Mouse (Mus musculus) frontal cortex, adult (tissue): ENCODE data around the gene Bloc1s1.

ENCODE experiments used
- ATAC-seq: cut with Nextera tagmentation; 2 replicates; pipeline ENCODE4 v1.9.2; 2017; ENCODE audit warnings: mild to moderate bottlenecking, moderate library complexity, mixed read lengths; ENCODE audit not compliant: low TSS enrichment

The Bloc1s1 gene

DNA sequence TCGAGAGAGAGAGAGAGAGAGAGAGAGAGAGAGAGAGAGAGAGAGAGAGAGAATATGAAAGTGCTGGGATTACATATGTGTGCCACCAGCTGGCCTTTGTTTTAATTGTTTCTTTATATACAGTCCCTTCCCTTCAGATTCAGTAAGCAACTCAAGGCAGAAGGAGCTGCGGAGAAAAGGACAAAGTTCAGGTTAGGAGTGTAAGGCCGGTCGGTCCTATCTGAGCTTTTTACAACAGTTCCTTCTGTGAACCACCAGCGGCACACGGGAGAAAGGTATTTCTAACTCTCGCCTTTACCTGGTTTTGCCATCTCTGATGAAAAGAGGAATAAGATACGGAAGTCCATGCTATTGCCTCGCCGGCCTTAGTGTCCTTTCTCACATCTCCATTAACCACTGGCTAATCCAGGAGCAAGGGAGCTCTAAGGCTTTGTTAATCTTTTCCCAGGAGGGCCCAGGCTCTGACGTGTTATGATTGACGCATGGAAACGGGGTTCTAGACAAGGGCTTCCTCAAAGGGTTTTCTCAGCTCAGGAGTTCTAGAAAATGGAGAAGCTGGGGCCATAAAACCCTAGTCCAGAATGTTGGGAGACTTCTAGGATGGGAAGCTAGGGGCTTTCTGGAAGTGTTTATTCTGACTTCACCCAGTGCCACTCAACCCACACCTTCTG is 14.9 kb downstream of the Bloc1s1 start:
- ATAC-seq: no peak

DNA sequence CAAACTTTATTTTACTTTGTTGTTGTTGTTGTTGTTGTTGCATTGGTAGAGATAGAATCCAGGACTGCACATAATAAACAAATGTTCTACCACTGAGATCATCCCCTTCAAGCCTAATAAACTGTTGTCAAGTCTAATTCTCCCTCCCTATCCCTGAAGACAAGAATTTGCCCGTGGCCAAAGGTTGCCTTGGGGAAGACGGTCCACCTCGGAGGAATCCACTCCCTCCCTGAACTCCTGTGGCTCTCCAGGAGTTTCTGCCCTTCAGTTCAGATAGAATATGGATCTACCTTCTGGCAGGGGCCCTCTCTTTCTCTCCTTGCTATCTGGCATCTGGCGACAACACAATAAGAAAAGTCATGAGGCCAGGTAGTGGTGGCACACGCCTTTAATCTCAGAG is 19.0 kb downstream of the Bloc1s1 start:
- no peak for ATAC-seq

GRCm38 (mm10) chr10:128902409-128902988 is 21.3 kb downstream of the Bloc1s1 start:
- ATAC-seq: no peak

DNA sequence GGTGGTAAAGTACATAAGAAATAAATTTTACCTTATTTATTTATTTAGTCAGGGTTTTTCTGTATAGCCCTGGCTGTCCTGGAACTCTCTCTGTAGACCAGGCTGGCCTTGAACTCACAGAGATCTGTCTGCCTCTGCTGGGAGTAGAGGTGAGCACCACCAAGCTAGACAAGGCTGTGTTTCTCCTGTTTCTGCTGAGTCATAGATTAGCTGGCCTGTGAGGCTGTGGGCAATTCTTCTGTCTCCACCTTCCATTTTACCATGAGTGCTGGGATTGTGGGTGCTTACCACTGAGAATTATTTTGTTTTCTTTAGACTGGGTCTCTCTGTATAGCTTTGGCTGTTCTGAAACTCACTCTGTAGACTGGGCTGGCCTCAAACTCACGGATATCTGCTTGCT is 22.4 kb downstream of the Bloc1s1 start:
- no peak for ATAC-seq

GRCm38 (mm10) chr10:128900698-128901097 is 23.1 kb downstream of the Bloc1s1 start, which contains the start of gene Cd63:
TSS of gene Cd63 (plus strand) at chr10:128900989.
- no peak for ATAC-seq

GRCm38 (mm10) chr10:128899759-128900490 is 23.9 kb downstream of the Bloc1s1 start:
- ATAC-seq: no peak

DNA sequence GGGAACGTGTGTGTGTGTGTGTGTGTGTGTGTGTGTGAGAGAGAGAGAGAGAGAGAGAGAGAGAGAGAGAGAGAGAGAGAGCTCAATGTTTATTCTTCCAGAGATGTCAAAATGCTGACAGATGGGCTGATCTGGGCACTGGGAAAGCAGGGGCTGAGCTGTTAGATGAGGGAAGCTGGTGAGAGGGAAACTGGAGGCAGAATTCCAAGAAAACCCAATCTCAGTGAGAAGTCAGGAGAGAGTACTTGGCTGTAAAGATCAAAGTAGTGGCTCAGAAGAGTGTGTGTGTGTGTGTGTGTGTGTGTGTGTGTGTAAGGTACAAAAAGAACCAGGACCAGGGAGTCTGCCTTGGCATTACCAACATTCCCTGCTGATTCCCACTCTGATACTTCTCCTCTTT is 26.3 kb downstream of the Bloc1s1 start:
- ATAC-seq: peak; percentile 74

DNA sequence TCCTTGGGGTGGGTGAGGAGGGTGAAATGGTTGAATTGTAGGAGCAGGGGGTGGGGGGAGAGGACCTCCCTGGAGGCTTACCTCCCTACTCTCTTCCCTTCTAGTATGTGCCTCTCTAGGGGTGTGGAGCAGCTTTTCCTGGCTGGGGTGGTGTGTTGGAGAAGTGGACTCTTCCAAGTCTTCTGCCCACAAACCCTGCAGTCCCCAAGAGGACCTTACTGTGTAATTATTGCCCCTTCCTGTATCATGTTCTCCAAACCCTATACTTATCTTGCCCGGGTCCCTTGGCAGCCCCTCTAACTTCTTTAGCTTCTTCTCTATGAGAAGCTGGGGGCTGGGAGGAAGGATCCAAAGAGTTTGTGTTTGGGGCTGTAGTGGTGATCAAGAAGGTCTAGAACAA is 27.0 kb downstream of the Bloc1s1 start:
- no peak for ATAC-seq

DNA sequence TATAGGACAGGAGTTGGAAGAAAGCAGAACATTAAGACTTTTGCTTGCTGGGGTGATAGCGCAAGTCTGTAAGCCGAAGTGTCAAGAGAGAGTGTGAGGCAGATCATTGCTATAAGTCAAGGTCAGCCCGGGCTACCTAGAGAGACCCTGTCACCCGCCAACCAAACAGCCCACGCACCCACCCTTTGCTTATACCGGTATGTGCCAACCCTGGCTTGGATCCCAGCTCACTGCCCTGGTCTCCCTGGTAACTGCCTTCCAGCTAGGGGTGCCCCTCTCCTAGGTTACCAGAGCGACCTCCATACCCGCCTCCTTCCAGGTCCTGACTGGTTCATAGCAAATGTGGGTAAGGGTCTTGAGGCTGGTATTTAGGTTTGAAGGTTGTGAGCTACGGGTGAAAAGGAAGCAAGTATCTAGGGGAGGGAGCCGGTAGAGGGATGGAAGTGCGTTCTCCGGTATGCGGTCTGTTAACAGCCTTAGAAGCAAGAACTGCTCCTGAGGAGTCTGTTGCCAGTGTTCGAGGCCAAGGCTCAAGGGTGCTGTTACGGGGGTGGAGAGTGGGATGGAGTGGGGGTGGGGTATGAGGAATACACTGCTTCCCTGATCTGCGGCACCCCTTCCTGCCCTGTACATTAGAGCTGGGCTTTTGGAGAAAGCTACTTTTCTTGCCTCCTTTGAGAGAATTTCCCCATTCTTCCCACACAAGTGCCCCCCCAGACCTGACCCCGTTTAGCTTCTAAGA is 27.7 kb downstream of the Bloc1s1 start:
- peak; percentile 24; the same call in 1 of the 2 replicates for ATAC-seq

- ATAC-seq: peak; percentile 71
Observed at GRCm38 (mm10) chr10:128895437-128895836, 28.4 kb downstream of the Bloc1s1 start.

DNA sequence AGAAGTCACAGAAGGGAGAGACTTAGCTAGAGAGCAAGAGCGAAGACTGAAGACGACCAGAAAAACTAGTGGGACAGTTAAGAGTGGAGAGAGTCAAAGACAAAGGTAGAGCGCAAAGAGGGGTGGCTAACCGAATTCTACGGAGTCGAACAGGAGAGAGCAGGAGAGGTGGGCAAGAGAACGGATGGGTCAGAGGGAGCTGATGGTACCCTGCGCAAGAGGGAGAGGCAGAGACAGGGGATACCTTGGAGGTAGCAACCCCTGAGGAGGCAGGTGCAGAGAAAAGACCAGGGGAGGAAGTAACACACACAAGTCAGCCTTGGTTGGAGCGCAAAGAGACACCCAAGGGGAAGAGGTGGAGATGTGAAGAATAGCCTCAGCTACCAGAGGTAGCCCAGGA is 31.6 kb downstream of the Bloc1s1 start:
- no peak for ATAC-seq

DNA sequence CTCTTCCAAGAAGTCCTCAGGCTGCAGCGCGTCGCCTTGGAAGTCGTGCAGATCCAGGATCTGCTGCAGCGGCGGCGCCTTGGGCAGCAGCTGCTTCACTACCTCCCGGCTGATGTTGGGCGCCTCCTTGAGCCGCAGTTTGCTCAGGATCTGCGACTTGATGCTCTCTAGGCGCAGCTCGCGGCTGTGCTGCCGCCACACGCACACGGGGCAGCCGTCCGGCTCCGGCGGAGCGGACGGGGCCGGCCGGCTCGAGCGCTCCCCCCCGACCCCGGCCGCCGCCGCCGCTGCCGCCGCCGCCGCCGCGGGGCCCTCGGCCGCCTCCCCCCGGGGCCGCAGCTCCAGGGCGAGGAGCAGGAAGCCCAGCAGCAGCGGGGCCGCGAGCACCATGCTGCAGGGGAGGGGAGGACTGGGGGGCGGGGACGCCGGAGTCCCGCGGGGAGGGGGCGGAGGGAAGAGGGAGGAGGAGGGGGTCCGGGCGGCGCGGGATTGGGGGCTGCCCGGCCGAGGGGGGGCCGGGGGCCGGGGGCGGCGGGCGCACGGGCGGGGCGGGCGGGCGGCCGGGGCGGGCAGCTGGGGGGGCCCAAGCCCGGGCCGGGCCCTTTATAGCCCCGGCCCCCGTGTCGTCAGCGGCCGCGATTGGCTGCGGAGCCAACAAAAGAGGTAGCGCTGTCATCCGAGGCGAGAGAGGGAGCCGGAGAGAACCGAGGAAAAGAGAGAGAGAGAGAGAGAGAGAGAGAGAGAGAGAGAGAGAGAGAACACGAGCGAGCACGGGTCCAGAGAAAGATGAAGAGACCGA is 32.3 kb downstream of the Bloc1s1 start, which contains the start of gene Gdf11:
Gdf11 (minus strand) TSS at position 423 of the 799 bp plus-strand sequence.
- ATAC-seq: peak; percentile 47

DNA sequence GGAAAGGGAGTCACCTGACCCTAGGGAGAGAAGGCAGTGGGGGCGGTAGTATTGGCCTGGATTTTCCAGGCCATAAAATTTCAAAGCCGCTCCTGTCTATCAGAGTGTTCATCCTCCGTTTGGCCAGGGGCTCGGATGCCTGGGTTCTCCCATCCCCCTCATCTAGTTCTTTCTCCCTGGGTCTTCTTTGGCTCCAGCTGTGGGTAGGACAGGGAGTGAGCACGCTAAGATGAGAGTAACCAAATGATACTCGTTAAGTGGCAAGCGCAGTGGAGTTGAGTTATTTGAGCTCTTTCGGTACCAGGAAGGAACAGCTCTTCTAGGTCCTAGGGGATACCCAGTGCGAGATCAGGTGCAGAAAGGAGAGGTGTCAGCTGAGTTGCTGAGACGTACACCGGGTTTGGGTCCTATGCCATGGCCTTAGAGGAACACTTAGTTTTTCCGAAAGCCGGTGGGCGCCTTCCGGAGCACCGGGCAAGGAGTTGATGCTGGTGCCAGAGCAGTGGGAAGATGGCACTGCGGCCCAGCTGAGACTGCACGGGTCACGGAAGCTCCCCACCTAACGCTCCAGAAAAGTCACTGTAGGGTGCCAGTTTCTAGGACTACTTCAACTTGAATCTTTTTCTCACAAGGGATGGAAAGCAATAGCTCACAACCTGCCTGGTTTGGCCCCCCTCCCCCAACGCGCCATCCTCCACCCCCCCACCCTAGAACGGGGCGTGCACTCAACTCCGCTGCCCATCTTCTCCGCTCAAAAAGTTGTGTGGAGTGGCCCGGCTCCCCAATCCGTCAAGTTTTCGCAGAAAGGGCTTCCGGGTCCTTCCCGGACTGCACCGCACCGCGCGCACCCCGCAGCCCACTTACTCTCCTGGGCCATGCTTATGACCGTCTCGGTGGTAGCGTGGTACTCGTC is 33.2 kb downstream of the Bloc1s1 start:
- no peak for ATAC-seq

GRCm38 (mm10) chr10:128889846-128890245 is 34.0 kb downstream of the Bloc1s1 start:
- ATAC-seq: no peak

DNA sequence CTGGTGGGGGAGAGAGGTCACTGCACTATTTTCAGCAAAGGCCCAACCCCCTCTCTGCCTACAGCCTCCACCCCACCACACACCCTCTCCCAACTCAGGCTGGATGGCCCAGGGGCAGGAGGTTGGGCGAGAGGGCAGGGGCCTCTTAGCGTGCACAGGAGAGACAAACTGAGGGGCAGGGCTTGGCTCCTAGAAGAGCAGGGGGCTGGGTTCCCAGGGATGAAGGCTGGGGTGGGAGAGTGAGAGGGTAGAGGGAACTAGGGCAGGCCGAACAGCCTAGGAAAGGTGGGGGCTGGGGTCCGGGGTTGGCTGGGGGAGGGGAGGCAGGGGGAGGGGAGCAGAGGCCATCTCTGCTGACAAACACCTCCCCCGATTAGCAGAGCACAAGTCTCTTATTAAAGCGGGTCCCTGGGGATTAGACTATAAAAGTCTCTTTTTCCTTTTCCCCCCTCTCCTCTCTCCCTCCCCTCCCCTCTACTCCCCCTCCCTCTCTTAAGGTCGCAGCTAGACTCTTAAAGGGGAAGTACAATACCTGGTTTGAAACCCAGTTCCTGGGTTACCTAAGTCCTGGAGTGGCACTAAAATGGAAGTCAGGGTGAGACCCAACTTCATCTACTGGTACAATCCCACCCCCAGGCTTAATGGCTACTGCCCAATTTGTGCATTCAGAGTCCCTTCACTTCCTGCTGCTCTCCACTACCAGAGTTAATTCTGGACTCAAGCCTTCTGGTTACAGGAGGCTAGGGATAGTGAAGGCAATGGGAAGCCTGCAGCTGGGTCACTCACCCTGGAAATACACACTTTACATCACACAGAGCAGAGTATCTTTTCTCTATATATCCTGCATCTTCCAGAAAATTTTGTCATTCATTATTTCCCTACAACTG is 34.7 kb downstream of the Bloc1s1 start:
- no peak for ATAC-seq

DNA sequence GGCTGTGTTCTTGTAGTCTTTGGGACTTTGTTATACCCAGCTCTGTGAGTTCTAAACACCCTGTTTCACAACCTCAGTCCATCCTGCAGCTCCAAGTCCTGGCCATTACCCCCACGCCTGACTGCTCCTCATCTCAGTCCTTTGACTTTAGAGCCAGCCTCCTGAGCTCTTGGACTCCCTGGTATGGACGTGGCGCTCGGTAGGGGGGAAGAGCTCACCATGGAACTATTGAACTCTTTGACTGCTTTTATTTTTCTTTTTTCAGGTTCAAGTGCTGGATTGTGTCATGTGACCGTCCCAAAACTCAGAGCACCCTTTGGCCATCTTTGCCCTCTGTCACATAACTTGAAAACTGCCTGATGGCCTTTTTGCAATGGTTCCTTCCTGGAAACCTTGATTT is 41.8 kb downstream of the Bloc1s1 start:
- no peak for ATAC-seq

- no peak for ATAC-seq
Observed at GRCm38 (mm10) chr10:128878811-128879210, 45.0 kb downstream of the Bloc1s1 start.

DNA sequence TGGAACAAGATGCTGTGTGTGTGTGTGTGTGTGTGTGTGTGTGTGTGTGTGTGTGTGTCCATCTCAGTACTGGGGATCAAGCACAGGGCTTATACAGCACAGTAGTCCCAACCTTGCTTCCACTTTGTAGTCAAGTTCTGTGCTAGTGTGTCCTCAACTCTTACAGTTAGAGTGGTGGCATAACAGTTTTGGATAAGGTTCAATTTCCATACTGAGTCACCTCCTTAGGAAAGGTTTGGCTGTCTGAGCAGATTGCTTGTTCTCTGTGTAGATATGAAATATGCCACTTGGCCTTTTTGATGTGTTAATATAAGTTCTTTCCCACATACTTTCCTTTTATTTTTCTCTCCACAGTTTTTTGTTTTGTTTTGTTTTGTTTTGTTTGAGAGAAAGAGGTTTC is 45.5 kb downstream of the Bloc1s1 start:
- ATAC-seq: peak; percentile 83

DNA sequence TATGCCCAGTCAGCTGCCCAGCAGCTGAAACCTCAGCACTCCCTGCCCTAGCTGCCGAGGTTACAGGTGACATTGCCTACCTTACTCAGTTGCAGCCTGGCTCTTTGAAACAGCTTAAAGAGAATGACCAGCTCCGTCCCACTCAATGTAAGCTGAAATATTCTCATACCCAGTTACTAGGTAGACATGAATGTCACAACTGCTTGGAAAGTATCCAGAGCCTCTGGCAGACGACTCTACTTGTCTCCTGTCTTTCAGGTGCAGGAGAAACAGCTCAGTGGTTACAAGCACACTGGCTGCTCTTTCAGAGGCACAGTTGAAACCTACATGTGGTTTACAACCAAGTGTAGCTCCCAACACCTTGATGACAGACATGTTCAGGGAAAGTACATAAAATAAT is 53.5 kb downstream of the Bloc1s1 start:
- ATAC-seq: no peak
